Mouse (Mus musculus): ENCODE measurements around the gene Tmem236. TPM values are rescaled to one million over a fixed set of nuclear protein-coding genes. Genes with fewer than 3 reads are reported as not detected.
A peak's percentile ranks its signal among the peaks of the same experiment; 100 is the strongest.
"Not testable (repeated sequence)": the region's sequence is repeated elsewhere in the genome, so short reads cannot be mapped to it uniquely, and the experiment has no call there.

The Tmem236 gene
- total RNA-seq, 1 experiment from 2014 or later, result not detected

DNA sequence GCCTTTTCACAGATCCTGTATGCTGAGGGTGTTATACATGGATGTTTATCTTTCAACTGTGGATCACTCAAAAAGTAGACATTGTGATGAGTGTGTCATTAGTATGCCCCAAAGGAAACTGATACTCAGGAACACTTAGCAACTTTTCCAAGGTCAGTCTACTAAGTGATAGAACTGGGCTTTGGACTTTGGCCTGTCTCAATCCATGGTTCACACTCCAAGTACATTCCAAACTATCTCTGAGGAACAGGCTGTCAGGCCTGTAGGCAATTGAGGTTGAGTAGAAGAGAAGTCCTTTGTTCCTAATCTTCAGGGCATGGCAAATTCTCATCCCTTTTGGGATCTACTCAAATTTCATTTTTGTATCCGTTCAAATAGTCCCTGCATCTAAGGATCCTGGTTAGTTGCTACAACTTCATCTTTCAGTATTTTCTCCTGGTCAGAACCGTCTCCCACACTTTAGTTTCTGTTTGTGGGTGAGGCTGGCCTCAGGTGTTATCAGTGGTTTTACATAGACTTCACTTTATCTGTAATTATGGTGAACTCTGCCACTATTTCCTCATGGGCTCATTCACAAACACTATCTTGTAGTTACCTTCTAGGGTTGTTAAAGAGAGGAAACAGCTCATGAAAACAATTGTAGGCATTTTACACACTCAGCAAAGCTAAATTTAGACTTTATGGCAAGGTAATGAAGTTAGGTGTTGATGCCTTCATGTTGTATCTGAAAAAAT lies 2.3 kb downstream of the Tmem236 start:
- no peak for ATAC-seq (replicated peaks in 1 of 2; ENCODE audit: insufficient read depth in 1 of 2, low FRiP score in 2 of 2, low TSS enrichment in 1 of 2, low read depth in 1 of 2, poor library complexity in 2 of 2, severe bottlenecking in 2 of 2)

GRCm38 (mm10) chr2:14184375-14184774 lies 10.1 kb downstream of the Tmem236 start:
- no peak for ATAC-seq (replicated peaks in 1 of 2; ENCODE audit: insufficient read depth in 1 of 2, low FRiP score in 2 of 2, low TSS enrichment in 1 of 2, low read depth in 1 of 2, poor library complexity in 2 of 2, severe bottlenecking in 2 of 2)

DNA sequence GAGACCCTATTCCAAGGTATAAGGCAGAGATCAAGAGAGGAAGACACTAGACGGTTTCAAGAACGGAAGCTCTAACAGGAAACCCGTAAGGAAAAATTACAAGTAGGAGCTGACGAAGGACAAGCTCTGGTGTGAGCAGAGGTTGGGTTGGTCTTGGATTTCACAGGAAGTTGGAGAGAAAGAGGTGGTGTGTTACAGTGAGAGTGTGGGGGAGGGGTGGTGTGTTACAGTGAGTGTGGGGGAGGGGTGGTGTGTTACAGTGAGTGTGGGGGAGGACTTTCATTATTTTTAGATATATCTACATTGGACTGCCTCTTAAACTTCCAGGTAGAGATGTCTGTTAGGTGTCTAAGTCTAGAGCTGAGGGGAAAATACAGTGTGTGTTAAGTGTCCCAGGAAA lies 16.4 kb downstream of the Tmem236 start:
- no peak for ATAC-seq (replicated peaks in 1 of 2; ENCODE audit: insufficient read depth in 1 of 2, low FRiP score in 2 of 2, low TSS enrichment in 1 of 2, low read depth in 1 of 2, poor library complexity in 2 of 2, severe bottlenecking in 2 of 2)

DNA sequence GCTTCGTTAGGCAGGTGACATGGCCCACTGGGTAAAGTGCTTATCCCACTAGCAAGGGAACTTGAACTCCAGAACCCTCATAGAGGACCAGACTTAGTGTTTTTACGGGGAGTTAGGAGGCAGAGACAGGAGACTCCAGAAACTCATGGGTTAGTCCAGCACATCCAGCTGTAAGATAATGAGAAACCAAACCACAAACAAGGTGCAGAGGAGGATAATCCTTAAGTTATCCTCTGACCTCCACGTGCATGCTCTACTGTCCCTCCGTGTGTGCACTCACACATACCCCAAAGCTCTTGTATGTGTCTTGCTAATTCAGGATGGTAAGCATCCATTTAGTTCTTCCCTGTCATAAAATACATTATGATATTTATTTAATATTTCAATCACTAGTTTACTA lies 17.3 kb downstream of the Tmem236 start:
- ATAC-seq (replicated peaks in 1 of 2; ENCODE audit: insufficient read depth in 1 of 2, low FRiP score in 2 of 2, low TSS enrichment in 1 of 2, low read depth in 1 of 2, poor library complexity in 2 of 2, severe bottlenecking in 2 of 2), result peak in 1 of 2 experiments; percentile 22; a peak in 1 of 4 replicates

DNA sequence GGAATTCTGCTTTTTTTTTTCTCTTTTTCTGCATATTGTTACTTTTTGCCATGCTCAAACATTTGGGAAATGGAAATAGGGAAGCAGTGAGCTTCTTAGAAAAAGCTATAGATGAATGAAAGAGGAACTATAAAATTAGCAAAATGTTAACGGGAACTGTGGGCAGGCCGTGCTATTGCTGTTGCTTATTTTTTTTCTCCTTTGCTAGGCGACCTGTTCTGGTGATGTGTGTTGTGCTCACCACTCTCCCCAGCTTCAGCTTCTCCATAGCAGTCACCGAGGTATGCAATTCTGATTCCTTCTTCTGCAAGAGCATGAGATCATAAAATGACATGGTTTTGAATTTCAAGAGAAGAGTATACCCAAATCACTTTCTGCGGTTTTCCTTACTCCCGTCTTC lies 17.7 kb downstream of the Tmem236 start:
- peak; percentile 98 to 99 for ATAC-seq (replicated peaks in 1 of 2; ENCODE audit: insufficient read depth in 1 of 2, low FRiP score in 2 of 2, low TSS enrichment in 1 of 2, low read depth in 1 of 2, poor library complexity in 2 of 2, severe bottlenecking in 2 of 2)

DNA sequence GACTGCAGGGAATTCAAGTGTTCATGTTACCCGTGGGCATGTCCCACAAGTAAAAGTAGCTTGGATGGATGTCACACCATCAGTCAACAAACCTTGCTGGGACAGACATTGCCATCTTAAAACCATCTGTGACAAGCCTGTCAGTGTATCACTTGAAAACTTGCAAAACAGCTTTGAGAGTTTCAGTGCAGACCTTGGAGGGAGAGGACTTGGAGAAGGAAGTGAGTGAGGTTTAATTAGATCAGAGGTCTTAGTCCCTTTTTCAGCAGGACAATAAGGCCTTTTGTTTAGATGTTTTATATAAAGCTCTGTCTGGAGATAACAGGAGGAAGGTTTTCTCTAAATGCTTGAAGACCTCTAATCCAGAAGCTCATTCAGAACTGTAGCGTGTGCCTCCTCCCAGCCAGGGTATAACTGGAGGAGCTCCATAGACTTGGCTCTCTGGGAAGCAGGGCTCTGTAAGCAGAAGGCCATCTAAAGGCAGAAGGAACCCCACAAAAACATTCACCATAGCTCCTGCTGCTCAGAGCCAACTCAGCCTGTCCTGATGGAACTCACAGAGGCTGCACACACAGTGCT lies 24.1 kb downstream of the Tmem236 start:
- ATAC-seq (replicated peaks in 1 of 2; ENCODE audit: insufficient read depth in 1 of 2, low FRiP score in 2 of 2, low TSS enrichment in 1 of 2, low read depth in 1 of 2, poor library complexity in 2 of 2, severe bottlenecking in 2 of 2), result 0 out of 4 replicates have a peak, but pooled peaks of 1 of the 2 experiments have one; percentile 12

- ATAC-seq (replicated peaks in 1 of 2; ENCODE audit: insufficient read depth in 1 of 2, low FRiP score in 2 of 2, low TSS enrichment in 1 of 2, low read depth in 1 of 2, poor library complexity in 2 of 2, severe bottlenecking in 2 of 2), result no peak
Observed at GRCm38 (mm10) chr2:14199621-14200020, 25.3 kb downstream of the Tmem236 start.

- not testable (repeated sequence) for ATAC-seq (replicated peaks in 1 of 2; ENCODE audit: insufficient read depth in 1 of 2, low FRiP score in 2 of 2, low TSS enrichment in 1 of 2, low read depth in 1 of 2, poor library complexity in 2 of 2, severe bottlenecking in 2 of 2)
Observed at GRCm38 (mm10) chr2:14200879-14201445, 26.6 kb downstream of the Tmem236 start.

- 0 out of 4 replicates have a peak, but pooled peaks of 1 of the 2 experiments have one; percentile 48 for ATAC-seq (replicated peaks in 1 of 2; ENCODE audit: insufficient read depth in 1 of 2, low FRiP score in 2 of 2, low TSS enrichment in 1 of 2, low read depth in 1 of 2, poor library complexity in 2 of 2, severe bottlenecking in 2 of 2)
Observed at GRCm38 (mm10) chr2:14204308-14204707, 30.0 kb downstream of the Tmem236 start.

GRCm38 (mm10) chr2:14206798-14207197 lies 32.5 kb downstream of the Tmem236 start:
- ATAC-seq (replicated peaks in 1 of 2; ENCODE audit: insufficient read depth in 1 of 2, low FRiP score in 2 of 2, low TSS enrichment in 1 of 2, low read depth in 1 of 2, poor library complexity in 2 of 2, severe bottlenecking in 2 of 2), result peak in 1 of 2 experiments; percentile 5; a peak in 1 of 4 replicates

- 0 out of 4 replicates have a peak, but pooled peaks of 1 of the 2 experiments have one; percentile 32 for ATAC-seq (replicated peaks in 1 of 2; ENCODE audit: insufficient read depth in 1 of 2, low FRiP score in 2 of 2, low TSS enrichment in 1 of 2, low read depth in 1 of 2, poor library complexity in 2 of 2, severe bottlenecking in 2 of 2)
Observed at GRCm38 (mm10) chr2:14210731-14211130, 36.4 kb downstream of the Tmem236 start.

DNA sequence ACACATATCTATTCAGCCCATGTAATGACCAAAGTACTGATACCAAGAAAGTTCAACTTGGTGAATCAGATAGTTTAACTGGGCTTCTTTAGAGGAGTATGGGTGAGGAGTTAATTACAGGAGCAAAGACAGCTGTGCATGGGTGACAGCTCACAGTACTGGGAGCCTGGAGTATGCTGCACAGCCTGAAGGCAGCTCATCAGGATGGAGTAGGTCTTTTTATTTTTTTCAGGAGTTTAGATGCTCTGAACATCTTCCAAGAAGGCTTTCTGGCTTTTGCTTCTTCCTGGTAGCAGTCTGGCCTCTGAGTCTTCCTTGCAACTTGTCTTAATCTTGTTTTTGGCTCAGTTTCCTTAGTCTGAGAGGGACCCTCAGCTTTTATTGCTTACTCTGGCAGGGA lies 37.3 kb downstream of the Tmem236 start:
- no peak for ATAC-seq (replicated peaks in 1 of 2; ENCODE audit: insufficient read depth in 1 of 2, low FRiP score in 2 of 2, low TSS enrichment in 1 of 2, low read depth in 1 of 2, poor library complexity in 2 of 2, severe bottlenecking in 2 of 2)

GRCm38 (mm10) chr2:14214764-14215163 lies 40.4 kb downstream of the Tmem236 start:
- ATAC-seq (replicated peaks in 1 of 2; ENCODE audit: insufficient read depth in 1 of 2, low FRiP score in 2 of 2, low TSS enrichment in 1 of 2, low read depth in 1 of 2, poor library complexity in 2 of 2, severe bottlenecking in 2 of 2), result no peak

DNA sequence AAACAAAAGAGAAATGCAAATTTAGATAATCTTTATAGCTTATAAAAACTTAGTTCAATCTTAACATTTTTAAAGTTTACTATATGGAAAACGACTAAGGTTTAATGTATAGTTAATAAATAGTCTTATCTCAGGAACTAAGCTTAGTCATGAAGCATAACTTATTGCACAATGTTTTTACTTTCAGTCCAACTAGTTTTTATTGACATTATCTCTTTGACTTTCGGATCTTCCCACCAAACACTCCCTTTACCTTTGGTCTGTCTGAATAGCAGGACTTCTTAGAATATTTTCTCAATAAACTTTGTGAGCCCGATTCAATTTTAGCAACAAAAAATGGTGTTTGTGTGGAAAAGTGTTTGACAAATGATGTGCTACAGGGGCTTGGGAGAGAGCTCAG lies 42.3 kb downstream of the Tmem236 start:
- ATAC-seq (replicated peaks in 1 of 2; ENCODE audit: insufficient read depth in 1 of 2, low FRiP score in 2 of 2, low TSS enrichment in 1 of 2, low read depth in 1 of 2, poor library complexity in 2 of 2, severe bottlenecking in 2 of 2), result no peak

GRCm38 (mm10) chr2:14218126-14218525 lies 43.8 kb downstream of the Tmem236 start:
- ATAC-seq (replicated peaks in 1 of 2; ENCODE audit: insufficient read depth in 1 of 2, low FRiP score in 2 of 2, low TSS enrichment in 1 of 2, low read depth in 1 of 2, poor library complexity in 2 of 2, severe bottlenecking in 2 of 2), result no peak

DNA sequence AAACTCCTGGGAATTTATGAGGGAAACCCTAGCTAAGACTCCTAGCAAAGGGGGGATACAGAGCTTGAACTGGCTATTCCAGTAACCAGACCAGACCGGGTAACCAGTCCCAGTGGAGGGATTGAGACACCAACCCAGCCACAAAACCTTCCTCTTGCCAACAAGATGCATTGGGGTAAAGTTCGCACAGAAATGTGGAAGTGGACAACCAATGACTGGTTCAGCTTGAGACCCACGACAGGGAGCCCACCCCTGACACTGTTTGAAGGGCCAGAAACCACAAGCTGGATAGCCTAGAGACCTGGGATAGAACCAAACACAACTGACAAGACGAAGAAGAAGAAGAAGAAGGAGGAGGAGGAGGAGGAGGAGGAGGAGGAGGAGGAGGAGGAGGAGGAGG lies 50.1 kb downstream of the Tmem236 start:
- ATAC-seq (replicated peaks in 1 of 2; ENCODE audit: insufficient read depth in 1 of 2, low FRiP score in 2 of 2, low TSS enrichment in 1 of 2, low read depth in 1 of 2, poor library complexity in 2 of 2, severe bottlenecking in 2 of 2), result no peak

GRCm38 (mm10) chr2:14228495-14228894 lies 54.2 kb downstream of the Tmem236 start:
- ATAC-seq (replicated peaks in 1 of 2; ENCODE audit: insufficient read depth in 1 of 2, low FRiP score in 2 of 2, low TSS enrichment in 1 of 2, low read depth in 1 of 2, poor library complexity in 2 of 2, severe bottlenecking in 2 of 2), result peak; percentile 43 to 55; a peak in 1 of 4 replicates

DNA sequence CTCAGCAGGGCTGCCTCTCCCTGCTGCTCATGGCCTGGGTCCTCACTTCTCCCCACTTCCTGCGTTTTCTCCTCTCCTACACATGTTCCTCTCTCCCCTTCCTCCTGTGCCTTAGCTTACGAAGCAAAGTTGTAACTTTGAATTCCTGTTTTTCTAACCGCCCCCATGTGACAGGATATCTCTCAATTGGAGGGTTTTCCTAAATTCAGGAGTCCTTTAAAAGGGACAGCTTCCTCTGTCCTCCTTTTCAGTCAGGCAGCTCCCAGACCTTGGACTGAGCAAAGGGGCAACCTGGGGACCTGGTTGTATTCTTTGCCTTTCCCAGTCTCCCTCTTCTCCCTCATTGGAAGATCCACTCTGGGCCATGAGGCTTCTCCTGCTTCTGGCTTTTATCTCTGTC lies 54.8 kb downstream of the Tmem236 start, which contains the start of gene Mrc1:
Mrc1 (plus strand) TSS at position 244 of the 400 bp plus-strand sequence.
- ATAC-seq (replicated peaks in 1 of 2; ENCODE audit: insufficient read depth in 1 of 2, low FRiP score in 2 of 2, low TSS enrichment in 1 of 2, low read depth in 1 of 2, poor library complexity in 2 of 2, severe bottlenecking in 2 of 2), result 0 out of 4 replicates have a peak, but pooled peaks of 1 of the 2 experiments have one; percentile 14
